Mouse (Mus musculus) heart, postnatal 0 days (tissue): ENCODE results near the gene Efnb2. TPM values are rescaled to one million over a fixed set of nuclear protein-coding genes. Genes with fewer than 3 reads are reported as not detected.

Experiments
- ATAC-seq: fragments of 200-750 bp; cut with Nextera tagmentation; 2 replicates; pipeline ENCODE4 v1.8.0; 2017; ENCODE audit warnings: low read depth, moderate number of reproducible peaks, moderate library complexity; ENCODE audit not compliant: insufficient read depth
- DNase-seq: peaks from one replicate; pipeline ENCODE4 v3.0.0-alpha.2; 2016; ENCODE audit warnings: low spot score
- H3K27ac ChIP-seq: fragments of 300-500 bp; sonication (generic); 2 replicates; pipeline ENCODE4 v1.5.1; 2014; ENCODE audit warnings: low read depth, mild to moderate bottlenecking
- H3K27me3 ChIP-seq: fragments of 300-500 bp; sonication (generic); 2 replicates; pipeline ENCODE4 v1.6.1; 2014; ENCODE audit warnings: low read length, mixed read lengths; ENCODE audit not compliant: control insufficient read depth, insufficient read depth
- H3K36me3 ChIP-seq: fragments of 300-500 bp; sonication (generic); replicated peaks from 2 replicates; pipeline ENCODE4 v1.6.1; 2014; ENCODE audit warnings: low read length, mixed read lengths; ENCODE audit not compliant: control insufficient read depth, insufficient read depth
- H3K4me1 ChIP-seq: fragments of 300-500 bp; sonication (generic); 2 replicates; pipeline ENCODE4 v1.6.1; 2014; ENCODE audit warnings: antibody characterized with exemption; ENCODE audit not compliant: control insufficient read depth, insufficient read depth
- H3K4me2 ChIP-seq: fragments of 300-500 bp; sonication (generic); 2 replicates; pipeline ENCODE4 v1.6.1; 2014; ENCODE audit warnings: low read depth, mild to moderate bottlenecking, low read length, moderate library complexity
- H3K4me3 ChIP-seq: fragments of 300-500 bp; sonication (generic); 2 replicates; pipeline ENCODE4 v1.5.1; 2014; ENCODE audit warnings: low read depth, low read length
- H3K9ac ChIP-seq: fragments of 300-500 bp; sonication (generic); replicated peaks from 2 replicates; pipeline ENCODE4 v1.6.1; 2014; ENCODE audit warnings: low read depth, low read length, mixed read lengths
- H3K9me3 ChIP-seq: fragments of 300-500 bp; sonication (generic); replicated peaks from 2 replicates; pipeline ENCODE4 v1.6.1; 2016; ENCODE audit warnings: low read length; ENCODE audit not compliant: control insufficient read depth
- CTCF ChIP-seq: IDR thresholded peaks from 2 replicates; pipeline ENCODE4 v1.5.1; 2016; ENCODE audit warnings: antibody characterized with exemption, control low read depth, low read depth
- EP300 ChIP-seq: IDR thresholded peaks from 2 replicates; pipeline ENCODE4 v1.6.1; 2016; ENCODE audit warnings: antibody characterized with exemption, low read depth
- whole genome bisulfite sequencing: fragments of 180-500 bp; shearing (Covaris S2); extraction: QIAGEN DNeasy Blood & Tissue Kit; methylation state at CpG from one replicate; pipeline ENCODE4 v1.1.7; 2014; 5-methylcytosine and 5-hydroxymethylcytosine counted together
- polyA plus RNA-seq: library from polyadenylated mRNA; unstranded; fragments of >200 nt; fragmentation: Nextera tagmentation; extraction: Ambion mirVana; gene quantifications from 2 replicates; pipeline ENCODE4 v1.2.1, GENCODE M21; 2015
- total RNA-seq: library from RNA; depleted of rRNA; stranded (reverse); fragments of >200 nt; gene quantifications from 2 replicates; pipeline ENCODE4 v1.2.3, GENCODE M21; 2014; ENCODE audit warnings: low replicate concordance

Gene Efnb2
- total and polyA plus RNA-seq, 2 experiments from 2014 or later, result 6.2 to 13.8 TPM

- H3K9me3 ChIP-seq, result no peaks in the 10 kb centered on the region
- H3K4me3 ChIP-seq, result no peak overlapping the region
- peaks cover 4% of the 10 kb centered on the region; the same call in 1 of the 2 replicates for H3K36me3 ChIP-seq
- 61% methylated on average over 7 of the region's 7 CpGs for WGBS
- no peak overlapping the region for H3K4me2 ChIP-seq
- ATAC-seq, result no peak
- DNase-seq, result no peak
- TF ChIP-seq CTCF, result no peak
- no peak for TF ChIP-seq EP300
- 0 out of 2 replicates have a peak overlapping the region, but pooled peaks have one; percentile 25 for H3K27ac ChIP-seq
- H3K9ac ChIP-seq, result no peak overlapping the region
- H3K27me3 ChIP-seq, result no peaks in the 10 kb centered on the region
- no peaks in the 10 kb centered on the region for H3K4me1 ChIP-seq
These were observed 29.6 kb downstream of the Efnb2 start for GRCm38 (mm10) chr8:8631394-8631793.

- no peaks in the 10 kb centered on the region for H3K4me1 ChIP-seq
- H3K27me3 ChIP-seq, result no peaks in the 10 kb centered on the region
- H3K4me3 ChIP-seq, result no peak overlapping the region
- H3K9me3 ChIP-seq, result no peaks in the 10 kb centered on the region
- ATAC-seq, result no peak
- peaks cover 26% of the 10 kb centered on the region for H3K36me3 ChIP-seq
- no peak for DNase-seq
- TF ChIP-seq EP300, result no peak
- no peak for TF ChIP-seq CTCF
- 33% methylated on average over 7 of the region's 7 CpGs for whole genome bisulfite sequencing
- H3K9ac ChIP-seq, result no peak overlapping the region
- H3K4me2 ChIP-seq, result no peak overlapping the region
- H3K27ac ChIP-seq, result peak overlapping the region; percentile 33; the same call in 1 of the 2 replicates
These were observed 37.0 kb downstream of the Efnb2 start for GRCm38 (mm10) chr8:8624017-8624416.

DNA sequence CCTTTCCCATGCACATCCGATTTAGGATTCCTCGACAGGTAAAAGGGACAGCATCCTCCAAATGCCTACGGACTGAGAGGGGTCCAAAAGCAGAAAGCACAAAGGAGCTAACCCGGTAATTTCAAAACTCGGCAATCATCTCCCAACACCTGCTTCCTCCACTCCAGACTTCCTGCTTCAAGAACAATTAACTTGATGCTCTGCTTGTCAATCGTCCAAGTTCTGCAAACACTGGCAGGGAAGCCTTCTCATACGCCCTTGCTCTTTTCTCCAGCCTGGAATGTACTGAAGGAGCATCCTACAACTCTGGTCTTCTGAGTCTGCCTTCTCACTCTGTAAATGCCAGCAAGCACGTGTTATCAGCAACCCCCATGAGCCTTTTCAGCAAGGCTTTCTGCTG lies 37.6 kb downstream of the Efnb2 start:
- H3K36me3 ChIP-seq, result peaks cover 26% of the 10 kb centered on the region
- H3K4me2 ChIP-seq, result no peak overlapping the region
- no peaks in the 10 kb centered on the region for H3K27me3 ChIP-seq
- WGBS, result 30% methylated on average over 8 of the region's 8 CpGs
- H3K9ac ChIP-seq, result no peak overlapping the region
- H3K9me3 ChIP-seq, result no peaks in the 10 kb centered on the region
- ATAC-seq (peak; percentile 72; the same call in 1 of the 2 replicates), DNase-seq (peak; percentile 75)
- no peaks in the 10 kb centered on the region for H3K4me1 ChIP-seq
- TF ChIP-seq CTCF (no peak), EP300 (peak; percentile 94)
- no peak overlapping the region for H3K4me3 ChIP-seq
- H3K27ac ChIP-seq, result 0 out of 2 replicates have a peak overlapping the region, but pooled peaks have one; percentile 33

- ATAC-seq (no peak), DNase-seq (no peak)
- 88% methylated on average over 3 of the region's 3 CpGs for WGBS
- Histone ChIP-seq H3K4me2 (no peak overlapping the region), H3K36me3 (peaks cover 26% of the 10 kb centered on the region), H3K27me3 (no peaks in the 10 kb centered on the region), H3K9ac (no peak overlapping the region), H3K9me3 (no peaks in the 10 kb centered on the region), H3K27ac (no peak overlapping the region), H3K4me1 (no peaks in the 10 kb centered on the region), H3K4me3 (no peak overlapping the region)
- TF ChIP-seq CTCF (no peak), EP300 (no peak)
These were observed 38.6 kb downstream of the Efnb2 start for GRCm38 (mm10) chr8:8622476-8622875.

DNA sequence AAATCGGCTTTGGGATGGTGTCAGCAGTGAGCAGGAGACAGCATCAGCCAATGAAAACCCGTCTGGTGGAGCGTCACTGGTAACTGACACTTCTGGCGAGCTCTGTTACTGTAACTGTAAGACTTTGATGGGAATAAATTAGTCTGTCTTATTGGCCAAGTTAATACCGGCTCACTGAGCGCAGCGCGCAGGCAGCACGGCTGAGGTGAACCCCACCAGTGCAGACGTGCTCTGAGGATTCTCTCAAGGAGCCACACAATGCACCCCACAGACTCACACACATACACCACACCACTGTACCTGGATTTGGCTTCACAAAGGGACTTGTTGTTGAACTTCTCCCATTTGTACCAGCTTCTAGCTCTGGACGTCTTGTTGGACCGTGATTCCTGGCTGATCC lies 39.0 kb downstream of the Efnb2 start:
- Histone ChIP-seq H3K9me3 (no peaks in the 10 kb centered on the region), H3K4me2 (no peak overlapping the region), H3K27ac (no peak overlapping the region), H3K4me1 (no peaks in the 10 kb centered on the region), H3K9ac (no peak overlapping the region), H3K27me3 (no peaks in the 10 kb centered on the region), H3K4me3 (no peak overlapping the region), H3K36me3 (peaks cover 26% of the 10 kb centered on the region)
- no peak for DNase-seq
- TF ChIP-seq CTCF, result no peak
- no peak for TF ChIP-seq EP300
- ATAC-seq, result no peak
- 91% methylated on average over 12 of the region's 12 CpGs for WGBS

GRCm38 (mm10) chr8:8621236-8621917 lies 39.7 kb downstream of the Efnb2 start:
- no peak overlapping the region for H3K27ac ChIP-seq
- H3K4me3 ChIP-seq, result no peak overlapping the region
- peaks cover 26% of the 10 kb centered on the region for H3K36me3 ChIP-seq
- no peak overlapping the region for H3K4me2 ChIP-seq
- TF ChIP-seq EP300 (no peak), CTCF (no peak)
- H3K9ac ChIP-seq, result no peak overlapping the region
- H3K4me1 ChIP-seq, result no peaks in the 10 kb centered on the region
- H3K27me3 ChIP-seq, result no peaks in the 10 kb centered on the region
- WGBS, result 85% methylated on average over 16 of the region's 16 CpGs
- no peak for DNase-seq
- H3K9me3 ChIP-seq, result no peaks in the 10 kb centered on the region
- ATAC-seq, result no peak
